Mouse (Mus musculus) forebrain, embryonic 14.5 days (tissue): ENCODE data around the gene Dynll2. TPM values are rescaled to one million over a fixed set of nuclear protein-coding genes. Genes with fewer than 3 reads are reported as not detected.

ENCODE experiments used
- ATAC-seq: fragments of 200-750 bp; cut with Nextera tagmentation; 2 replicates; pipeline ENCODE4 v1.8.0; 2017; ENCODE audit warnings: mild to moderate bottlenecking, moderate library complexity
- DNase-seq: peaks from one replicate; pipeline ENCODE4 v3.0.0-alpha.2; 2015; ENCODE audit warnings: low spot score
- H3K27ac ChIP-seq: fragments of 300-500 bp; sonication (generic); 2 replicates; pipeline ENCODE4 v1.5.1; 2014; ENCODE audit warnings: low read depth, mild to moderate bottlenecking, control low read depth, low read length, moderate library complexity
- H3K27me3 ChIP-seq: fragments of 300-500 bp; sonication (generic); replicated peaks from 2 replicates; pipeline ENCODE4 v1.6.1; 2014; ENCODE audit warnings: low read length, control low read depth, mixed read lengths; ENCODE audit not compliant: control insufficient read depth, insufficient read depth
- H3K36me3 ChIP-seq: fragments of 300-500 bp; sonication (generic); 2 replicates; pipeline ENCODE4 v1.6.1; 2014; ENCODE audit warnings: low read length, control low read depth; ENCODE audit not compliant: control insufficient read depth, insufficient read depth
- H3K4me1 ChIP-seq: fragments of 300-500 bp; sonication (generic); 2 replicates; pipeline ENCODE4 v1.6.1; 2014; ENCODE audit warnings: antibody characterized with exemption, low read length, control low read depth; ENCODE audit not compliant: control insufficient read depth, insufficient read depth
- H3K4me2 ChIP-seq: fragments of 300-500 bp; sonication (generic); 2 replicates; pipeline ENCODE4 v1.6.1; 2014; ENCODE audit warnings: mild to moderate bottlenecking, control low read depth, low read length
- H3K4me3 ChIP-seq: fragments of 300-500 bp; sonication (generic); 2 replicates; pipeline ENCODE4 v1.5.1; 2014; ENCODE audit warnings: low read depth, low read length, control low read depth
- H3K9ac ChIP-seq: fragments of 300-500 bp; sonication (generic); 2 replicates; pipeline ENCODE4 v1.6.1; 2014; ENCODE audit warnings: mild to moderate bottlenecking, low read length, control low read depth, moderate library complexity
- H3K9me3 ChIP-seq: fragments of 300-500 bp; sonication (generic); replicated peaks from 2 replicates; pipeline ENCODE4 v1.6.1; 2016; ENCODE audit warnings: low read length, control low read depth, mixed read lengths; ENCODE audit not compliant: control insufficient read depth
- WGBS: fragments of 180-500 bp; shearing (Covaris S2); extraction: QIAGEN DNeasy Blood & Tissue Kit; methylation state at CpG from one replicate; pipeline ENCODE4 v1.1.7; 2014; 5-methylcytosine and 5-hydroxymethylcytosine counted together
- polyA plus RNA-seq: library from polyadenylated mRNA; unstranded; fragments of >200 nt; fragmentation: Nextera tagmentation; extraction: Ambion mirVana; gene quantifications from 2 replicates; pipeline ENCODE4 v1.2.1, GENCODE M21; 2014

Gene Dynll2
- polyA plus RNA-seq, 1 experiment from 2014 or later: 22.5 TPM

- Histone ChIP-seq H3K4me3 (no peak overlapping the region), H3K36me3 (no peaks in the 10 kb centered on the region), H3K9ac (no peak overlapping the region), H3K27me3 (no peaks in the 10 kb centered on the region; the same call in 1 of the 2 replicates), H3K4me2 (no peak overlapping the region), H3K9me3 (no peaks in the 10 kb centered on the region), H3K27ac (no peak overlapping the region), H3K4me1 (no peaks in the 10 kb centered on the region)
- no peak for DNase-seq
- no peak for ATAC-seq
- WGBS: 21% methylated on average over 3 of the region's 3 CpGs
Observed at GRCm38 (mm10) chr11:87965293-87965692, 22.0 kb downstream of the Dynll2 start.

- H3K9ac ChIP-seq: no peak overlapping the region
- H3K36me3 ChIP-seq: no peaks in the 10 kb centered on the region
- H3K27ac ChIP-seq: no peak overlapping the region
- H3K4me1 ChIP-seq: no peaks in the 10 kb centered on the region
- H3K4me2 ChIP-seq: no peak overlapping the region
- DNase-seq (no peak), ATAC-seq (no peak)
- no peaks in the 10 kb centered on the region for H3K27me3 ChIP-seq
- WGBS: 49% methylated on average over 7 of the region's 7 CpGs
- no peaks in the 10 kb centered on the region for H3K9me3 ChIP-seq
- no peak overlapping the region for H3K4me3 ChIP-seq
Observed at GRCm38 (mm10) chr11:87957066-87957465, 30.3 kb downstream of the Dynll2 start.

GRCm38 (mm10) chr11:87955144-87955543 is 32.2 kb downstream of the Dynll2 start:
- 8% methylated on average over 1 of the region's 1 CpGs for WGBS
- DNase-seq: peak; percentile 65
- H3K27ac ChIP-seq: no peak overlapping the region

GRCm38 (mm10) chr11:87949990-87950389 is 37.3 kb downstream of the Dynll2 start:
- no peaks in the 10 kb centered on the region for H3K36me3 ChIP-seq
- no peak overlapping the region for H3K4me2 ChIP-seq
- H3K9ac ChIP-seq: no peak overlapping the region
- 0% methylated on average over 2 of the region's 2 CpGs for WGBS
- ATAC-seq (no peak), DNase-seq (peak; percentile 44)
- H3K27me3 ChIP-seq: no peaks in the 10 kb centered on the region
- no peaks in the 10 kb centered on the region for H3K9me3 ChIP-seq
- no peak overlapping the region for H3K4me3 ChIP-seq
- H3K4me1 ChIP-seq: no peaks in the 10 kb centered on the region
- H3K27ac ChIP-seq: no peak overlapping the region

More at GRCm38 (mm10) chr11:87955144-87955543, 32.2 kb downstream of the Dynll2 start:
- Histone ChIP-seq H3K9ac (no peak overlapping the region), H3K4me1 (no peaks in the 10 kb centered on the region), H3K4me3 (no peak overlapping the region), H3K27me3 (no peaks in the 10 kb centered on the region), H3K4me2 (no peak overlapping the region), H3K9me3 (no peaks in the 10 kb centered on the region), H3K36me3 (no peaks in the 10 kb centered on the region)
- no peak for ATAC-seq

GRCm38 (mm10) chr11:87935467-87935866 is 51.9 kb downstream of the Dynll2 start:
- H3K27me3 ChIP-seq: no peaks in the 10 kb centered on the region
- H3K9ac ChIP-seq: no peak overlapping the region
- no peak overlapping the region for H3K27ac ChIP-seq
- H3K4me2 ChIP-seq: no peak overlapping the region
- H3K9me3 ChIP-seq: no peaks in the 10 kb centered on the region
- no peaks in the 10 kb centered on the region for H3K36me3 ChIP-seq
- 74% methylated on average over 3 of the region's 3 CpGs for WGBS
- ATAC-seq (no peak), DNase-seq (no peak)
- H3K4me1 ChIP-seq: no peaks in the 10 kb centered on the region
- H3K4me3 ChIP-seq: no peak overlapping the region

GRCm38 (mm10) chr11:87933731-87934130 is 53.6 kb downstream of the Dynll2 start:
- ATAC-seq: no peak
- Histone ChIP-seq H3K9ac (no peak overlapping the region), H3K36me3 (no peaks in the 10 kb centered on the region), H3K27me3 (no peaks in the 10 kb centered on the region), H3K27ac (no peak overlapping the region), H3K4me2 (no peak overlapping the region), H3K4me1 (no peaks in the 10 kb centered on the region), H3K9me3 (no peaks in the 10 kb centered on the region), H3K4me3 (no peak overlapping the region)
- 80% methylated on average over 2 of the region's 2 CpGs for WGBS
- DNase-seq: no peak

GRCm38 (mm10) chr11:87930348-87930747 is 57.0 kb downstream of the Dynll2 start:
- 100% methylated on average over 2 of the region's 2 CpGs for WGBS
- Histone ChIP-seq H3K9me3 (no peaks in the 10 kb centered on the region), H3K9ac (no peak overlapping the region), H3K27me3 (no peaks in the 10 kb centered on the region), H3K36me3 (no peaks in the 10 kb centered on the region), H3K4me2 (no peak overlapping the region), H3K27ac (no peak overlapping the region), H3K4me1 (no peaks in the 10 kb centered on the region), H3K4me3 (no peak overlapping the region)
- ATAC-seq: no peak
- no peak for DNase-seq

Other genes starting within 250 kb of the Dynll2 start
- gene Supt4a, start 250.0 kb downstream of the Dynll2 start, polyA plus RNA-seq: 160 and 203 TPM in 2 replicates
- 13.5 and 20.2 TPM in 2 replicates for gene Tspoap1, start 227.0 kb downstream of the Dynll2 start, polyA plus RNA-seq
- gene Mpo, start 194.0 kb downstream of the Dynll2 start, polyA plus RNA-seq: 0.22 and 0.23 TPM in 2 replicates
- gene Lpo, start 159.2 kb downstream of the Dynll2 start, polyA plus RNA-seq: 0.53 and 0.62 TPM in 2 replicates
- 9.1 and 10.4 TPM in 2 replicates for gene Mks1, start 134.3 kb downstream of the Dynll2 start, polyA plus RNA-seq
- gene Epx, start 112.0 kb downstream of the Dynll2 start, polyA plus RNA-seq: 0.11 and 0.19 TPM in 2 replicates
- not detected in 2 replicates for gene Olfr462, start 95.3 kb downstream of the Dynll2 start, polyA plus RNA-seq
- gene Olfr463, start 90.1 kb downstream of the Dynll2 start, polyA plus RNA-seq: not detected in 2 replicates
- not detected in 2 replicates for gene Olfr464, start 66.6 kb downstream of the Dynll2 start, polyA plus RNA-seq
- gene Srsf1, start 59.8 kb upstream of the Dynll2 start, polyA plus RNA-seq: 340 and 348 TPM in 2 replicates
- gene Vezf1, start 80.7 kb upstream of the Dynll2 start, polyA plus RNA-seq: 60.0 and 64.7 TPM in 2 replicates
- gene Cuedc1, start 110.5 kb upstream of the Dynll2 start, polyA plus RNA-seq: 13.0 and 18.6 TPM in 2 replicates
- gene Mrps23, start 216.9 kb upstream of the Dynll2 start, polyA plus RNA-seq: 75.5 and 80.8 TPM in 2 replicates